In the genomic region with DNA sequence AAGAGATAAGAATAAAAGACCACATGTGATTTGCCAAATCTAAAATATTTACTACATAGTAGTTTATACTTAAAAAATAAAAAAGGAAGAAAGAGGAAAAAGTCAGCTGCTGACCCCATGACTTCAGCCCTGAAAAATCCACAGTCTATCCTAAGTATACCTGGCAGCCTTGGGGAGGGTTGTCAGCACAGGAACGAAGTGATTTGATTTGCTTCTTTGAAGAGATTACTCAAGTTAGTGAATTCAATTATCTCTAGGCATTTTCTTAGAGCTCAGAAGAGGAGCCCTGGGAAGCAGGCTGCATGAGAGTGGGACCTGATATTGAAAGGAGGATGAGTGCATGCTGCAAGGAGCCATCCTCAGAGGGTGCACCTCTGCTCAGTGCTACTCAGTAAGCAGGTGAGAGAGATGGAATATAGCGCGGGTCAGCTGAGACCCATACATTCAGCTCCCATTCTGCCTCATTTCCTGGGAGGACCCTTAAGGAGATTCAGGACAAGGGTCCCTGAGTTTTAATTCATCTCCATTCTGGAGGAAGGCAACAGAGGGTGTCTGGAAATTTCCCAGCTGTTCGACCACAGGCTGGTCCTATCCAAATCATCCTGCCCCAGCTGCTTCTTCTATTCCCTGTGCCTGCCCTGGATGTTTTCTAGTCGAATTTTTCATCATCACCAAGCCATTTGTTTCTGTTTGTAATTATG, we compare ENCODE assay signal across 24 mouse cellular contexts.
A peak's percentile ranks its signal among the peaks of the same experiment; 100 is the strongest.
DNase-seq lines count a peak whose midpoint lies in the region; ATAC-seq and TF ChIP-seq lines count a peak whose summit lies in the region.
"Had no signal": no experiment of that assay in that cellular context is flagged by ENCODE, and none has a peak within 500 bp of the region (broad histone marks: within the 10 kb centered on the region; RNA-seq: fewer than 3 reads in every experiment).

No protein-coding gene starts in this region.

- H3K9ac ChIP-seq in forebrain, postnatal 0 days: no peak overlapping the region
- H3K9ac ChIP-seq in forebrain, embryonic 14.5 days (ENCODE audit: low read length): no peak overlapping the region
- no peak overlapping the region for H3K9ac ChIP-seq in hindbrain, embryonic 15.5 days
- H3K9ac ChIP-seq in neural tube, embryonic 13.5 days: no peak overlapping the region
- H3K9ac ChIP-seq: embryonic facial prominence, embryonic 15.5 days; heart, embryonic 13.5 days; kidney, embryonic 15.5 days; limb, embryonic 13.5 days; liver, embryonic 12.5 days; stomach, embryonic 15.5 days had no signal

- intact Hi-C loops in gastrocnemius, postnatal 36 days (cut with DNase I): no loop called here

- peak; percentile 38; the same call in 1 of the 2 replicates for ATAC-seq in forebrain, postnatal 0 days
- no peak for ATAC-seq in forebrain, embryonic 14.5 days
- peak; percentile 59 for ATAC-seq in hindbrain, embryonic 15.5 days (ENCODE audit: low FRiP score, low read depth)
- peak; percentile 74; the same call in 1 of the 2 replicates for ATAC-seq in neural tube, embryonic 13.5 days (ENCODE audit: low read depth)
- ATAC-seq: liver, embryonic 12.5 days had no signal

- TF ChIP-seq CTCF in forebrain, postnatal 0 days (IDR thresholded peaks at IDR 0.05; ENCODE audit: low read depth): no peak
- no peak for TF ChIP-seq CTCF in lung, adult 2 months (IDR thresholded peaks at IDR 0.05; ENCODE audit: insufficient read depth, low read length)

- no peak for DNase-seq in forebrain, postnatal 0 days
- no peak for DNase-seq in forebrain, embryonic 14.5 days (ENCODE audit: low spot score)
- peak; percentile 1 for DNase-seq in lung, postnatal 14 days
- no peak for DNase-seq in lung, adult 2 months
- DNase-seq in B cell, adult 2 months: no peak
- no peak for DNase-seq in gastrocnemius, postnatal 36 days
- DNase-seq: adrenal gland, postnatal 36 days; cerebellum, adult 11 months; cerebellum, adult 9-11 months; gastrocnemius, postnatal 14 days; heart, adult 18-20 months; heart, postnatal 14 days; kidney, adult 11 months; kidney, postnatal 36 days; lung, adult 18-20 months; thymus, postnatal 25 days had no signal

- no peak overlapping the region for H3K27ac ChIP-seq in forebrain, postnatal 0 days (ENCODE audit: low read depth, low read length)
- no peak overlapping the region for H3K27ac ChIP-seq in forebrain, embryonic 14.5 days (ENCODE audit: low read depth, low read length)
- peak overlapping the region; percentile 47; the same call in 1 of the 2 replicates for H3K27ac ChIP-seq in hindbrain, embryonic 15.5 days (replicated peaks)
- 0 out of 2 replicates have a peak overlapping the region, but pooled peaks have one; percentile 15 for H3K27ac ChIP-seq in neural tube, embryonic 13.5 days (replicated peaks)
- H3K27ac ChIP-seq: embryonic facial prominence, embryonic 15.5 days; heart, embryonic 13.5 days; kidney, embryonic 15.5 days; limb, embryonic 13.5 days; liver, embryonic 12.5 days; stomach, embryonic 15.5 days had no signal

- H3K4me2 ChIP-seq in forebrain, postnatal 0 days (ENCODE audit: low read depth): no peak overlapping the region
- no peak overlapping the region for H3K4me2 ChIP-seq in forebrain, embryonic 14.5 days (ENCODE audit: low read length)
- H3K4me2 ChIP-seq in hindbrain, embryonic 15.5 days: no peak overlapping the region
- no peak overlapping the region for H3K4me2 ChIP-seq in neural tube, embryonic 13.5 days
- H3K4me2 ChIP-seq: embryonic facial prominence, embryonic 15.5 days; heart, embryonic 13.5 days; kidney, embryonic 15.5 days; limb, embryonic 13.5 days; liver, embryonic 12.5 days; stomach, embryonic 15.5 days had no signal

- H3K27me3 ChIP-seq in forebrain, postnatal 0 days (ENCODE audit: insufficient read depth, low read length): no peaks in the 10 kb centered on the region
- H3K27me3 ChIP-seq in forebrain, embryonic 14.5 days (replicated peaks; ENCODE audit: control insufficient read depth, insufficient read depth, low read length): no peaks in the 10 kb centered on the region
- H3K27me3 ChIP-seq in hindbrain, embryonic 15.5 days: no peaks in the 10 kb centered on the region
- no peaks in the 10 kb centered on the region for H3K27me3 ChIP-seq in neural tube, embryonic 13.5 days
- H3K27me3 ChIP-seq: embryonic facial prominence, embryonic 15.5 days; heart, embryonic 13.5 days; kidney, embryonic 15.5 days; limb, embryonic 13.5 days; liver, embryonic 12.5 days; stomach, embryonic 15.5 days had no signal

- 53% methylated on average over 5 of the region's 5 CpGs for WGBS in forebrain, postnatal 0 days
- WGBS in forebrain, embryonic 14.5 days: 52% methylated on average over 5 of the region's 5 CpGs
- 51% methylated on average over 5 of the region's 5 CpGs for WGBS in lung, adult 2 months
- WGBS in hindbrain, embryonic 15.5 days: 51% methylated on average over 5 of the region's 5 CpGs
- 53% methylated on average over 5 of the region's 5 CpGs for WGBS in neural tube, embryonic 13.5 days

- H3K9me3 ChIP-seq in forebrain, postnatal 0 days (ENCODE audit: low read length): no peaks in the 10 kb centered on the region
- no peaks in the 10 kb centered on the region for H3K9me3 ChIP-seq in forebrain, embryonic 14.5 days (replicated peaks; ENCODE audit: control insufficient read depth, low read length)
- H3K9me3 ChIP-seq in hindbrain, embryonic 15.5 days: no peaks in the 10 kb centered on the region
- no peaks in the 10 kb centered on the region for H3K9me3 ChIP-seq in neural tube, embryonic 13.5 days
- H3K9me3 ChIP-seq: embryonic facial prominence, embryonic 15.5 days; heart, embryonic 13.5 days; kidney, embryonic 15.5 days; limb, embryonic 13.5 days; liver, embryonic 12.5 days; stomach, embryonic 15.5 days had no signal

- TF ChIP-seq POLR2A in lung, adult 2 months (IDR thresholded peaks at IDR 0.05; ENCODE audit: borderline replicate concordance, extremely low read depth, low read depth, low read length): no peak

- H3K4me3 ChIP-seq in forebrain, postnatal 0 days (ENCODE audit: low read depth, low read length): no peak overlapping the region
- no peak overlapping the region for H3K4me3 ChIP-seq in forebrain, embryonic 14.5 days (ENCODE audit: low read depth, low read length)
- no peak overlapping the region for H3K4me3 ChIP-seq in lung, adult 2 months (replicated peaks; ENCODE audit: extremely low read depth, low read depth, low read length)
- H3K4me3 ChIP-seq in hindbrain, embryonic 15.5 days: no peak overlapping the region
- no peak overlapping the region for H3K4me3 ChIP-seq in neural tube, embryonic 13.5 days
- H3K4me3 ChIP-seq: embryonic facial prominence, embryonic 15.5 days; heart, embryonic 13.5 days; kidney, embryonic 15.5 days; limb, embryonic 13.5 days; liver, embryonic 12.5 days; stomach, embryonic 15.5 days had no signal

- H3K36me3 ChIP-seq in forebrain, postnatal 0 days (ENCODE audit: insufficient read depth): no peaks in the 10 kb centered on the region
- no peaks in the 10 kb centered on the region for H3K36me3 ChIP-seq in forebrain, embryonic 14.5 days (ENCODE audit: control insufficient read depth, insufficient read depth, low read length)
- H3K36me3 ChIP-seq in hindbrain, embryonic 15.5 days: no peaks in the 10 kb centered on the region
- no peaks in the 10 kb centered on the region for H3K36me3 ChIP-seq in neural tube, embryonic 13.5 days
- H3K36me3 ChIP-seq: embryonic facial prominence, embryonic 15.5 days; heart, embryonic 13.5 days; kidney, embryonic 15.5 days; limb, embryonic 13.5 days; liver, embryonic 12.5 days; stomach, embryonic 15.5 days had no signal

- no peaks in the 10 kb centered on the region for H3K4me1 ChIP-seq in forebrain, postnatal 0 days (ENCODE audit: insufficient read depth)
- H3K4me1 ChIP-seq in forebrain, embryonic 14.5 days (ENCODE audit: control insufficient read depth, insufficient read depth, low read length): no peaks in the 10 kb centered on the region
- H3K4me1 ChIP-seq in lung, adult 2 months (ENCODE audit: control insufficient read depth, insufficient read depth, low read length): no peaks in the 10 kb centered on the region
- H3K4me1 ChIP-seq in hindbrain, embryonic 15.5 days (replicated peaks): peaks cover 7% of the 10 kb centered on the region; the same call in 1 of the 2 replicates
- H3K4me1 ChIP-seq in neural tube, embryonic 13.5 days (replicated peaks): no peaks in the 10 kb centered on the region; the same call in 1 of the 2 replicates
- H3K4me1 ChIP-seq: embryonic facial prominence, embryonic 15.5 days; heart, embryonic 13.5 days; kidney, embryonic 15.5 days; limb, embryonic 13.5 days; liver, embryonic 12.5 days; stomach, embryonic 15.5 days had no signal

Comparison
In these comparisons a context has a peak if more than half of its experiments do, and no peak if none do; other contexts are left out.
1. H3K27ac ChIP-seq: peak in hindbrain, embryonic 15.5 days (single experiment) and neural tube, embryonic 13.5 days (single experiment); none in forebrain, postnatal 0 days (single experiment) and forebrain, embryonic 14.5 days (single experiment).